Mouse (Mus musculus): ENCODE results near the gene Stx3. TPM values are rescaled to one million over a fixed set of nuclear protein-coding genes. Genes with fewer than 3 reads are reported as not detected.

Stx3 gene
- polyA plus RNA-seq, 1 experiment: 2.4 TPM

DNA sequence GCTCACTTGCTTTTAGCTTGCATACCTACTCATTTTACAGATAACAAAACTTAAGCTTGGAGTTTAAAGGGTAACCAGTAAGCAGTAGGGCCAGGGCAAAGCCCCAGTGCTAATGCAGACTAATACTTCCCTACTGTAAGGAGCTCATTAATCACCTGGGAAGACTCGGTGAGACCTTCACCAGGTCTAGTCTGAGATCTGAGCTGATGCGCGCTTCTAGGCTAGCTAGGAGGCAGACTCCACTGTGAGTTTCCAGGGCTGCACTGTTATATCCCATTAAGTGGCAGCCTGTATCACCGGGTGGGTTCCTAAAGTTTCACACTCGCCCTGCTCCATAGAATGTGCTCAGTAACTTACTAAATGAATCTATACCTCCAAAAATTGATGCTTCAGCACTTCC, 1.6 kb downstream of the Stx3 start:
- H3K27ac ChIP-seq (ENCODE audit: control insufficient read depth, insufficient read depth, low read length): no peak overlapping the region
- H3K4me3 ChIP-seq (ENCODE audit: control insufficient read depth, insufficient read depth, low read length): no peak overlapping the region
- no peaks in the 10 kb centered on the region for H3K36me3 ChIP-seq (ENCODE audit: control insufficient read depth, insufficient read depth, low read length)
- peaks cover 24% of the 10 kb centered on the region for H3K27me3 ChIP-seq (ENCODE audit: control insufficient read depth, insufficient read depth, low read length)
- TF ChIP-seq POLR2A (IDR thresholded peaks at IDR 0.05; ENCODE audit: control insufficient read depth, extremely low read depth, insufficient read depth, low read length, poor library complexity): no peak
- TF ChIP-seq CTCF (IDR thresholded peaks at IDR 0.05; ENCODE audit: borderline replicate concordance, control insufficient read depth, extremely low read depth, insufficient read depth, low read length, poor library complexity): no peak
- H3K4me1 ChIP-seq (replicated peaks; ENCODE audit: control insufficient read depth, insufficient read depth, low read length): peaks cover 4% of the 10 kb centered on the region; the same call in 1 of the 2 replicates
- 63% methylated on average over 5 of the region's 5 CpGs for WGBS
- no peak for DNase-seq

DNA sequence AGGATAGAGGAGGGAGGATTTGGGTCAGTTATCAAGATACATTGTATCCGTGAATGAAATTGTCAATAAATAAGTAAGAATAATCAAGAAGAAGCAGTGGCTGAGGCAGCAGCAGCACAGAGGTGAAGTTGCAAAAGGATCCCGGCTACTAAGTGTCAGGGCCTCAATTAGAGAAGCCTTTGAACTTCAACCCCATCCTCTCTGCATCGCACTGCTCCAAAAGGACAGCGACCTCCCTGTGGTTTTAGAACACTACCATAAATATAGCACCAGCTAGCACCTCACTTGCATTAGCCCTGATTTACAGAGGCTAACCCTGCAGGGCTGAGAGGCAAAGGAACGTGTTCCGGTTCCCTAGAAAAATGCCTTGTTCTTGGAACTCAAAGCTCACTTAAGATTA, 2.5 kb downstream of the Stx3 start:
- TF ChIP-seq CTCF (IDR thresholded peaks at IDR 0.05; ENCODE audit: borderline replicate concordance, control insufficient read depth, extremely low read depth, insufficient read depth, low read length, poor library complexity): no peak
- no peak for TF ChIP-seq POLR2A (IDR thresholded peaks at IDR 0.05; ENCODE audit: control insufficient read depth, extremely low read depth, insufficient read depth, low read length, poor library complexity)
- Histone ChIP-seq H3K36me3 (ENCODE audit: control insufficient read depth, insufficient read depth, low read length) (no peaks in the 10 kb centered on the region), H3K27ac (ENCODE audit: control insufficient read depth, insufficient read depth, low read length) (no peak overlapping the region), H3K27me3 (ENCODE audit: control insufficient read depth, insufficient read depth, low read length) (peaks cover 24% of the 10 kb centered on the region), H3K4me3 (ENCODE audit: control insufficient read depth, insufficient read depth, low read length) (no peak overlapping the region), H3K4me1 (replicated peaks; ENCODE audit: control insufficient read depth, insufficient read depth, low read length) (peaks cover 4% of the 10 kb centered on the region; the same call in 1 of the 2 replicates)
- 66% methylated on average over 6 of the region's 6 CpGs for WGBS
- DNase-seq: no peak

DNA sequence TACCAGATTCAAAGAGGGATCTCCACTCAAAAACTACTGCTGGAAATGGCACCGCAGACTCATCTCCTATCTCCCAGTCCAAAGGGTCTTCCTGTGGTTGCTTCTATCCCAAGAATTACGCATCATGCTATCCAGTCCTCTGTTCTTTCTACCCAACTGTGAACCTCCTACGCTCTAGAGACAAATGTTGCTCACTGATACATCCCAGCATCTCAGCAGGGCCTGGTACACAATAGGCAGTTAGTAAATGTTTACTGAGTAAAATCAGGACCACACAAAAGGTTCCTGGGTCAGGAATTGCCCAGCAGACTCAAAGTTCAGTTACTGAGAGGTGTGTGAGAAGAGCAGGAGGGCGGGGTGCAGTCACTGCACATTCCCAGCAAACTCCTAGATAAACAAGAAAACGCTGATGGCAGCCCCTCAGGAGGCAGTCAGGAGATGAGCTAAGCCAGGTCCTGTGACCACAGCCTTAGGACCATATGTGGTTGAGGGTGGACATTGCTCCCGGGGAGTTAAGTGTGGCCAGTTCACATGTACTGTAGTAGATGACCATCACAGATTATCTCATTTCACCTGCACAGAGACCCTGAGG, 4.4 kb downstream of the Stx3 start:
- no peak for TF ChIP-seq CTCF (IDR thresholded peaks at IDR 0.05; ENCODE audit: borderline replicate concordance, control insufficient read depth, extremely low read depth, insufficient read depth, low read length, poor library complexity)
- TF ChIP-seq POLR2A (IDR thresholded peaks at IDR 0.05; ENCODE audit: control insufficient read depth, extremely low read depth, insufficient read depth, low read length, poor library complexity): no peak
- Histone ChIP-seq H3K4me3 (ENCODE audit: control insufficient read depth, insufficient read depth, low read length) (no peak overlapping the region), H3K4me1 (replicated peaks; ENCODE audit: control insufficient read depth, insufficient read depth, low read length) (peaks cover 4% of the 10 kb centered on the region; the same call in 1 of the 2 replicates), H3K36me3 (ENCODE audit: control insufficient read depth, insufficient read depth, low read length) (no peaks in the 10 kb centered on the region), H3K27ac (ENCODE audit: control insufficient read depth, insufficient read depth, low read length) (no peak overlapping the region), H3K27me3 (ENCODE audit: control insufficient read depth, insufficient read depth, low read length) (peaks cover 21% of the 10 kb centered on the region)
- WGBS: 95% methylated on average over 6 of the region's 6 CpGs
- DNase-seq: no peak

DNA sequence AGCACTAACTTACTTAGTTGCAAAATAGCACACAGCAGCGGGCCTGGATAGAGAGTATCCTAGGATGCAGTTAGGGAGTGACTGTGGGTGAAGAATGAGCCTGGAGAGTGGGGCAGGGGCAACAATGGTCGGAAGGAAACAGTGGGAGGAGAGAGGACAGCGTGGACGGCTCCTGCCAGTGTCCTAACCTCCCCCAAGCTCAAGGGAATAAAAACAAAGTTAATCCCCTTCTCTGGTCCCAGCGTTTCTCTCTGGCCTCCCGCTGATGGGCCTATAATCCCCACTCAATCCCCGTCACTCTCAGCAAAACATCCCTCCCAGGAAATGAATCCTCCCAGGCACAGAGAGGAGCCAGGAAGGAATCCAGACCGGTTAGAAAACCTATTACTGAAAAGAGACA, 5.6 kb downstream of the Stx3 start:
- no peak for TF ChIP-seq CTCF (IDR thresholded peaks at IDR 0.05; ENCODE audit: borderline replicate concordance, control insufficient read depth, extremely low read depth, insufficient read depth, low read length, poor library complexity)
- TF ChIP-seq POLR2A (IDR thresholded peaks at IDR 0.05; ENCODE audit: control insufficient read depth, extremely low read depth, insufficient read depth, low read length, poor library complexity): no peak
- no peak for DNase-seq
- Histone ChIP-seq H3K36me3 (ENCODE audit: control insufficient read depth, insufficient read depth, low read length) (no peaks in the 10 kb centered on the region), H3K4me1 (replicated peaks; ENCODE audit: control insufficient read depth, insufficient read depth, low read length) (no peaks in the 10 kb centered on the region), H3K4me3 (ENCODE audit: control insufficient read depth, insufficient read depth, low read length) (no peak overlapping the region), H3K27ac (ENCODE audit: control insufficient read depth, insufficient read depth, low read length) (no peak overlapping the region), H3K27me3 (ENCODE audit: control insufficient read depth, insufficient read depth, low read length) (peaks cover 11% of the 10 kb centered on the region; the same call in 1 of the 2 replicates)
- 72% methylated on average over 8 of the region's 8 CpGs for WGBS

DNA sequence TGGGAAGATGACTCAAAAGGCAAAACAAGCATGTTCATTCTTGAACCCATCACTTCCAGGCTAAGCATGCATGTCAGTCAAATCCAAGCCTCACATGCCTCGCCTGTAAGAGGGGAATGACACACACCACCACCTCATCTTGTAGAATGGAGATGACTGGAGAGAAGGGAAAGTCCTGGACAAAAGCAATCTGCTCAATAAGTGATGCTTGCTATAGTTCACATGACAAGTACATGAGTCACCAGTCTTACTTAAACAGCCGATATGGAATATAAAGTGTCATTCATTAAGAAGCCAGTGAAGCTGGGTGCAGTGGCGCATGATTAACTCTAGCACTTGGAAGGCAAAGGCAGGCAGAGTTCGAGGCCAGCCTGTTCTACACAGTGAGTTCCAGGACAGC, 6.1 kb downstream of the Stx3 start:
- 95% methylated on average over 4 of the region's 4 CpGs for WGBS
- Histone ChIP-seq H3K27ac (ENCODE audit: control insufficient read depth, insufficient read depth, low read length) (no peak overlapping the region), H3K4me3 (ENCODE audit: control insufficient read depth, insufficient read depth, low read length) (no peak overlapping the region), H3K27me3 (ENCODE audit: control insufficient read depth, insufficient read depth, low read length) (peaks cover 7% of the 10 kb centered on the region; the same call in 1 of the 2 replicates), H3K36me3 (ENCODE audit: control insufficient read depth, insufficient read depth, low read length) (no peaks in the 10 kb centered on the region), H3K4me1 (replicated peaks; ENCODE audit: control insufficient read depth, insufficient read depth, low read length) (0 out of 2 replicates have a peak, but pooled peaks cover 1% of the 10 kb centered on the region)
- no peak for TF ChIP-seq POLR2A (IDR thresholded peaks at IDR 0.05; ENCODE audit: control insufficient read depth, extremely low read depth, insufficient read depth, low read length, poor library complexity)
- TF ChIP-seq CTCF (IDR thresholded peaks at IDR 0.05; ENCODE audit: borderline replicate concordance, control insufficient read depth, extremely low read depth, insufficient read depth, low read length, poor library complexity): no peak
- no peak for DNase-seq

DNA sequence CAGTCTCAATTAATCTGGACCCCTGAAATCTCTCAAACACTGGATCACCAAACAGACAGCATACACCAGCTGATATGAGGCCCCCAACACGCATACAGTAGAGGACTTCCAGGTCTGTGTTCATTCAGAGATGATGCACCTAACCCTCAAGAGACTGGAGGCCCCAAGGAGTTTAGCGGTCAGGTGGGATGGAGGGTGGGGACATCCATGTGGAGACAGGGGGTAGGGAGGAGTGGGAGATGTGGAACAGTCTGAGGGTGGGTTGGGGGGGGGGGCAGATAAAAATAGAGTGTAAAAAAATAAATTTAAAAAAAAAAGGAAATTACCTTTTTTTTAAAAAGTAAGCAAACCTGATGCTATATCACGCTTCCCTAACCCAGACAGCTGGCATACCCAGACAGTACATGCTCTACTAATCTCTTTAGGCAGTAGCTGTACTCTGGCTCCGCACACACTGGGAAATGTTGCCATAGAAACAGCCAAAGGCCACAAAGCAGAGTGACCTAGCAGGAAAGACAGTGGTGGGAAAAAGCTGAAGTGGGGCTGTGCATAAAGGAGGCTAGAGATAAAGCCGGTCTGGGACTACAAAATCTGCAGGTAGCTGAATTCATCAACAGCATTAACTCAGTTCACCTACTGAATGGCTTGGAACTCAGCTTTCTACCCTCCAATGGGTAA, 7.4 kb downstream of the Stx3 start:
- H3K27me3 ChIP-seq (ENCODE audit: control insufficient read depth, insufficient read depth, low read length): 0 out of 2 replicates have a peak, but pooled peaks cover under 1% of the 10 kb centered on the region
- no peaks in the 10 kb centered on the region for H3K36me3 ChIP-seq (ENCODE audit: control insufficient read depth, insufficient read depth, low read length)
- H3K4me3 ChIP-seq (ENCODE audit: control insufficient read depth, insufficient read depth, low read length): no peak overlapping the region
- H3K4me1 ChIP-seq (replicated peaks; ENCODE audit: control insufficient read depth, insufficient read depth, low read length): peaks cover 6% of the 10 kb centered on the region
- WGBS: 60% methylated on average over 5 of the region's 5 CpGs
- H3K27ac ChIP-seq (ENCODE audit: control insufficient read depth, insufficient read depth, low read length): no peak overlapping the region
- DNase-seq: no peak
- no peak for TF ChIP-seq CTCF (IDR thresholded peaks at IDR 0.05; ENCODE audit: borderline replicate concordance, control insufficient read depth, extremely low read depth, insufficient read depth, low read length, poor library complexity)
- TF ChIP-seq POLR2A (IDR thresholded peaks at IDR 0.05; ENCODE audit: control insufficient read depth, extremely low read depth, insufficient read depth, low read length, poor library complexity): no peak

All from thymus, adult 2 months (tissue).